Mouse (Mus musculus) adrenal gland, postnatal 25 days (tissue): ENCODE data around the gene Bdkrb2. TPM values are rescaled to one million over a fixed set of nuclear protein-coding genes. Genes with fewer than 3 reads are reported as not detected.

ENCODE experiments used
- DNase-seq: peaks from one replicate; pipeline ENCODE4 v3.0.0; 2021; ENCODE audit warnings: mixed read lengths
- long read RNA-seq: library from polyadenylated mRNA; stranded (forward); transcript quantifications from one replicate; pipeline ENCODE4 v2.0.0, GENCODE M21; 2021
- total RNA-seq: library from RNA; stranded (reverse); gene quantifications from 2 replicates; pipeline ENCODE4 v1.2.3, GENCODE M21; 2021

Bdkrb2 gene
- total RNA-seq, result 9.5 and 10.8 TPM in 2 replicates
- long read RNA-seq, transcript Bdkrb2-201 (3 exons, 3,792 nt), result major isoform, 9 of 16 reads
- long read RNA-seq, partial matches to known transcripts, result 6 of 16 reads
- long read RNA-seq, other reads (novel, unspliced or antisense), result 1 of 16 reads

DNA sequence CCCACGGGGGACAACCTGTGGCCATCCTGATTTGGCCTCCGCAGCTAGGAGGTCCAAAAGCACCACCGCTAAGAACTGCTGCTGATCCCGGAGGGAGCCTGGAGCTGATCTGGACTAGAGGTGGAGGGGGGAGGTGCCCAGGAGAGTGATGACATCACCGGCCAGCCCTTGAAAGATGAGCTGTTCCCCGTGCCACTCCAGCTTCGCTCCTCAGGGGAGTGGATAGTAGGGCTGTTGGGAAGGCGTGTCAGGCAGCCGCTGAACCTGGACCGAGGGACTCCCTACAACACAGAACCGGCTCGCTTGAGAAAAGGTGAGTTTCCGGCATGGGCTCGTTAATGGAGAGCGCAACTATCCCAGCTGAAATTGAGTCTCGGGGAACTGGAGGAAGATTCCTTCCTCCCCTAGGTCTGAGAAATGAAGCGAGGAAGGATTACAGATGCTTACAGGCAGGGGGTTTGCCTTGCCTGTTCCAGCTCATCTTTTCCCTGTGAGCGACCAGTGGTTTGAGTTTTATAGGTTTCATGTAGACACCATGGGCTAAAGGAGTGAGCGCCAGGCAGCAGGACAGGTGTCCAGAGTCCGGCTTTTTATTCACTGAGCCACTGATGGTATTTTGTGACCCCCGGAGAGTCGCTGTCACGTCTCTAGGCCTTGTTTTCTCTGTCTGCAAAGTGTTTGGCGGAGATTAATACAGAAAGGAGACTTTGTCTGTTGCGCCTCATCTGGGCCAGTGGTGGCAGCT, at the start of gene Bdkrb2:
Bdkrb2 (plus strand) TSS at position 291 of the 745 bp plus-strand sequence.
- peak; percentile 80 for DNase-seq

DNA sequence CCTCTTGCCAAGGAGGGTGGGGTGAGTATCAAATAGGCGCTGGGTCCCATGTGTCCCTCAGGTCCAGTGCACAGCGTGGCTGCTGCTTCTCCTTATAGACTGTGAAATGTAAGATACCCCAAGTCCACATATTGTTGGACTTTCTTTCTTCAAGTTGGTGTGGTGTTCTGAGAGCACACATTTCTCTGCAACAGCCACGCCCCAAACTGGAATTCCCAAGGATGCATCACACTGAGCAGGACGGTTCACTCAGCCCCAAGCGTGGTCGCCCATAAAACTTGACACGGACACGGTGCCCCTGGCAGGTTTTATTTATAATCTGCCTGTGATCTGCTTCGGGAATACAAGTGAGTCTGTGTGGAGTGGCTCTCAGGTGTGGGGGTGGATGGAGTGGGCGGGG, 48.9 kb upstream of the Bdkrb2 start:
- no peak for DNase-seq

DNA sequence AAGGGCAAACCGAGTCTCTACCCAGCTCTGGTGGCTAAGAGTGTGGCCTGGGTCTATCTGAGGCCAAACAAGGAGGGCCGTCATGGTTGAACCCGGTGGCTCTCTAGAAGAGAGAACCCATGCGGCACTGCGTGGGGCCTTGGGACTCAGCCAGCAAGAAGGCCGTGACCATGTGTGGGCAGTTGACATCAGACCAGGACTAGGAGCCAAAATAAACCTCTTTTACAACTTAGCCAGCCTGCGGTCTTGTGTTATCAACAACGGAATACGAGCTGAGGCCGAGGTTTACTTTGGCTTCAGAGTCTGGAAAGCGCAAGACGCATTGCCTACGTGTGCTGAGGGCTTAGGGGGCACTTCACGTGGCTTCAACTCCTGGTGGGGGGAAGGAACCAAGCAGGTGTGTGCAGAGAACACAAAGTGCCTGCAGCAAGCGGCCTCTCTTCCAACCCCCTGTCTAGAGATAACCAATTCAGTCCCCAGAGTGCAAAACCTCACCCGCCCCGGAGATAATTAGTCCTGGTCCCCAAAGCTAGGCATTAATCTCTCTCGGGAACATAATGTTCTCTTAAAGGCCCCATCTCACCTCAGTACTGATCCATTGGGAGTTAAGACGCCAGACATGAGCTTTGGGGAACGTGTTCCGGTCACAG, 45.9 kb upstream of the Bdkrb2 start:
- DNase-seq, result peak; percentile 50

DNA sequence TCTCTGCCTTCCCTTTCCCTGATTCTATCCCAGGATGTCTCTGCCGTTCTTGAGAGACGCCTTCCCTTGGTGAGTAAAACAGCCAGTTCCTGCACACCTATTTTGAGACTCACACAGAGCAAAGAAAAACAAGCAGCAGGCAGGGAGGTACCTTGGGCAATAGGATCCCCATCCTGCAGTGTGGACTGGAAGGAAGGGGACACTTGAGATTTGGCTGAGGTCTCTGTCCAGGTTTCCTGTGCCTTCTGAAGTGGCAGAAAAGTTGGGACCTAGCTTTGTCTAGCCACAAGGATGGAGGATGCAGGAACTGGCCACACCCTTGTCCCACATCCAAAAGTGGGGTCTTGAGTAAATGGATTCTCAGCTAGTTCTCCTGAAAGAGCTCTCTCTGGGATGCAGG, 43.2 kb upstream of the Bdkrb2 start:
- no peak for DNase-seq

DNA sequence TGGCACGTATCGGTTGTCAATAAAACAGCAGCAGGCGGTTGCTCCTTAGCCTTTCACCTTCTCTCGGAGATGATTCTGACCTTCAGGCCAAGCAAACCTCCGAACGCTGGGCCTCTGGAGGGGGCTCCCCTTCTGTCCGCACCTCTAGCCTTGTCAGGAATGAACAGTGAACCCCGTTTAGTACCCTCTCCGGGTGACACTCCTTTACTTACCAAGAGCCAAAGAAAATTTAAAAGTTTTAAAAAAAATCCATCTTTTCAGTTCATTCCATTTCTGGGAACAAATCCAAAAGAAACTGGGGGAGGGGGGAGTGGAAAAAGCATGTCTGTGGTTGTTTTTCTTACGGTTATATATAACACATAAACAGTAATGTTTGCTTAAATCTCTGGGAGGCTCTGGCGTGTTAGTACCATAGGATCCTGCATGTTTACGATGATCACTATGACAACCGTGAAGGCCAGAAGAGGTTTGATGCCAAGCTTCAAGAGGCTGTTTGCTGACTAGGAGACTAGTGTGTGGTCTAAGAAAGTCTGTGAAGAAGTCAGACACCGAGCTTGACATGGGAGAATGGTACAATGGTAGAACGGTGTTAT, 41.8 kb upstream of the Bdkrb2 start:
- DNase-seq, result no peak

DNA sequence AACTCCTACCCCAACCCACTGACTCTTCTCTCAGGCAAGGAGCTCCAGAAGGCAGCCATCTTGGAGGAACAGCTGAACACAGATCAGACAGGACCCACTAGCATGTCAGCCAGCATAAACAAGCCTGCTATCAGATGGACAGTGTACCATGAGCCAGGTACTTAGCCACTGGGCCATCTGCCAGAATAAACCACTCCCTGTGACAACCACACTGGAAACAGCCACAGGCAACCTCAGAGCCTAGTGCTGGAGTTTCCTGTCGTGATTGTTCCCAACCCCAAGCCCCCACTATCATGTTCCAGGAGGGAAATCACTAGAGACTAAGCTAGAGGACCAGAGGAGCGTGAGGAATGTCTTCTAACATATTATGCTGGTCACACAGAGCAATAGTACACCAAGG, 39.3 kb upstream of the Bdkrb2 start:
- no peak for DNase-seq

DNA sequence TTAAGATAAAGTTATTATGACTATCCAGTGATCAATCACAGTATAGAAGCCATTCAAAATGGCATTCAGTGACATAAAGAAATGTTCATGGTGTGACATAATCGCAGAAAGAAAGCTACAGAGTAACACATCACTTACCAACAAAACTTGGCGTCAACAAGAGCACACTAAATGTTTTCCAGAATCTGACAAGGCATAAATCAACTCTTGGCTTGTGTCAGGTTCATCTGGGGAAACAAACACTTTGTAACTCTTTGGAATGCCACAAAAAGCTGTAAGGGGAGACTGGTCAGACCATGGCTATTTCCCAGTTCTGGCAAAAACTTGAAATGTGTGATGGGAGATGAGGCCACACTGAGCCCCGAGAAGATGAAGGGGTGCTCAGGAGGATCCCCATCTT, 36.8 kb upstream of the Bdkrb2 start:
- DNase-seq, result no peak

DNA sequence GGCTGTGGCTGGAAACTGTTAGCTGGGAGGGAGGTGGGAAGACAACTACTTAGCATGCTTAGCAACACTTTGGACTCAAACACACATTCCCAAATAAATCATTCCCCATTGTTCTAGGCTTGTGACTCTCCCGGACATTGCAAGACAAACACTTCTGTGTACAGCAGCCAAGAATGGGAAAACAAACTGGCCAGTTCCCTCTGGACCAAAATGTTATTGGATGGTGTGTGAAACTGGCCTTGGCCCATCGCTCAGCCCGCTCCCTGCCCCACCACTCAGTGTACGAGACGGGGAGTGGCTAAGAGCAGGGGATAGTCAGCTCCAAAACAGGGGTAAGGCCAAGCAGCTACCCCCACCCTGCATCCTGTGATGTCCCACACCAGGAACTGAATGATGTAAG, 36.2 kb upstream of the Bdkrb2 start:
- no peak for DNase-seq

DNA sequence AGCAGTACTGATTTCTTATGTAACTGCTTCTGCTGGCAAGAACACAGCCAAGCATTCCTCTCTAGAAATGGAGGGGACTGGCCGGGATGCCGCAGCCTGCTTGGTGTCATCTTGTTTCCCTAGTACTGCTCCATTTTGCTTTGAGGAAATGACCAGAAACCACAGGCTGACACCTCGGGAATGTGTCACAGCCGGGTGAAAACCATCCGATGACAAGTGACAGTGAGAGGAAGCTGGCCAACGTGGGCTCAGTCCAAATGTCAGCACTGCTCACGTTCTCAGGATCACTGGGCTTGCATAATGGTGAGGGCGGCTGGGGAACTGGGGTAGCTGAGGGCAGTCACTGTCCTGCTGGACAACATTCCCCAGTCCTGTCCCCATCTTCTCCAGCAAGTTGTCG, 33.5 kb upstream of the Bdkrb2 start:
- DNase-seq, result no peak

DNA sequence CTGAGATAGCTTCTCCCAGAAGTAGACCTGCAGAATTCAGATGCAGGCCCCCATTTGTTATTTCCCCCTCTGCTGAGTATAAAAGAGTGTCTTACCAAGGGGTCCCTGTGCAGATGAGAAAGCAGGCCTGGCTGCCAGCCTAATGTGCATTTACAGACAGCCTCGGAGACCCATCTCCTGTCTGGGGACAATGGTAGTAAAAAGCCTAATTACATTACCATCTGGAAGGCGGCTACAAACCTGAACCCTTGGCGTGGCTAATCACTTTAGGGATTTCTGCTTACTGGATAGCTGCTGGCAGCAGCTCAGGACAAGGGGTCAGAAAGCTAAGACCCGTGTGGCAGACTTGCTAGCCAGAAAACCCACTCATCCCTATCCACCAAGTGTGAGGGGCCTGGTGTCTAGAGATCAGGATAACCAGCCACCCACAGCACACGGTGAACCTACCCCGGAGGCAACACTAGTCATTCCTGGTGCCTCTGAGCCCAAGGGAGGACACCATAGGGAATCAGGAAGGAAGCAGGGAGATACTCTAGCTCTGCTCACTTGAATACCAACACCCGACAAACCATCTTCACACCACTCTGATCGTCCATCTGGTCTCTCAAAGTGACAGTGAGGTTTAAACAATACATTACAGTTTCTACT, 31.2 kb upstream of the Bdkrb2 start:
- DNase-seq, result no peak

DNA sequence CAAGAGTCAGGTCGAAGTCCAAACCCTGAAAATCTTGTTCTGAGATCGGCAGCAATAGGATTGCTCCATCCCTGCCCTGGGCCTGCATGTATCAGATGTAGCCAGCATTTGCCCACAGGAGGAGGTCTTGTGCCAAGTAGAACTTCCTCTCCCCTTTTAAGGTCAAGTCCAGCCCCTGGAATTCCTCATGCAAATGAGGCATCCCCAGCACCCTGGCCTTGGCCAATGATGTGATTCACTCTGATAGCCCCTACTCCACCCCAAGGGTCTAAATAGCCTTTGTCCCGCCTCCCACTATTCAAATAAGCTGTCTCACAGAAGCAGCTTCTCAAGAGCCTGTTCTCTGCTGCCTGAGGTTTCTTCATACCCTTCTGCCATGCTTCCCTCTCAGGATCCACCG, 28.2 kb upstream of the Bdkrb2 start:
- no peak for DNase-seq

DNA sequence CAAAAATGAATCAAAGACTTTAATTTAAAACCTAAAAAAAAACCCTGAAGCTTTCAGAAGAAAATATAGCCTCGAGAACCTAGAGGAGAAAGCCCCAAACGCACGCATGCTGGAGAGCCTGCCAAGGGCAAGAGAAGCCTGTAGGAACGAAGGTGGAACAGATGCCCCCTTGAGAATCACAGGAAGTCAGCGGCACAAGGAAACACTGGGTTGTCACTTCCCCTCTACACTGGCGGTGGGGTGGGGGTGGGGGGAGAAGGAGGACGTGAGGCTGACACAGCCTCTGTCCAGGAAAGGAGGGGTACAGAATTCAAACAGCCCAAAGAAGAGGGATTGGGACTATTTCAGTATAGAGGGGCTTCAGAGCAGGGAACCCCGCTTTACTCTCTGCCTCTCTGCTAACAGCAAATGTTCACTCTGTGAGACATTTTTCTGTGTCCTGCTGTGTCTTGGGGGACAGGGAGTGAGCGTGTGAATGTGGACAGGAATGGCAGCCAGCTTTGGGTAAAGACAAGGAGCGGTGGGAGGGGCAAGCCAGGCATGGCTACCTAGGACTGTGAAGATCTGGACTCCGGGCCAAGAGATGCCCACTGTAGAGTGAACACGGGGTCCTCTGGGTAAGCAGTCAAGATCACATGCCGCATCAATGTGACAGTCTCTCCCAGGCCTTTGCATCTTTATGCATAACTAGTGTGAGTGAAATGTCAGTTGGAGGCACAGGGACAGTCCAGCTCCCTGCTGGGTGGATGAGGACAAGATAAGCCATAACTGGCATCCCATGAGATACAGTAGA, 26.9 kb upstream of the Bdkrb2 start:
- no peak for DNase-seq

DNA sequence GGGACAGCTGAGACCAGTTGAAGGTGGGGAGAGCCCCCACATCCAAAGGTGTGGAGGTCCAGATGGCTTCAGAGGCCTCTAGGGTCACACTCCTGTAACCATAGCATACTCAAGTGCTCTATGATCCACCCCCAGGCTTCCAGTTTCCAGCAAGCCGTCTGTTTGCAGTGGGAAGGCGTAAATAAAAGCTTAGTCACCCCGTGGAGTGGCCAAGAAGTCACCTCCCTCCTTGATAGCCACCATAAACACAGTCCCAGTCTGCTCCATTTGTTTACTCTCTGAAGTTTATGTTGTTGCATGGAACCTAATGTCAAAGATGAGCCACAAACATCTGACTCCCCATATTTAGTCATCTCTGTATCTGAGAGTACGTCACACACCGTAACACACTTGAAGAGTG, 25.9 kb upstream of the Bdkrb2 start:
- no peak for DNase-seq

DNA sequence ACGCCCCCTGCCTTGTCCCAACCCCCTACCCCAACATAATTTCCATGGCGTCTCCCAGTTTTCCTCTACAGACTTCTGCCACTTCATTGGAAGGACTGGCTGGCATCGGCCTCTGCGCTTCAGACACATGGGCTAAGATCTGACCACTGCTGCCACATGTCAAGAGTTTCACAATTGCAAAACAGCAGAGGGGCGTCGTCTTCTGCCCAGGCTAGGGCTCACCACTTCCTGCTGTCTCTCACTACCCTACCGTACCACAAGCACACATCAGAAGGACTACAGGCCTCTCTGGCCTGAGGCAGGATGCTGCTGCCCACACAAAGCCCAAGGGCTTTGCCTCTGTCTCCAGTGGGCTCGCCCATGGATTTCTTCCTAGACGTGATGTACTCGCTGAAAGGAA, 23.4 kb upstream of the Bdkrb2 start:
- no peak for DNase-seq

DNA sequence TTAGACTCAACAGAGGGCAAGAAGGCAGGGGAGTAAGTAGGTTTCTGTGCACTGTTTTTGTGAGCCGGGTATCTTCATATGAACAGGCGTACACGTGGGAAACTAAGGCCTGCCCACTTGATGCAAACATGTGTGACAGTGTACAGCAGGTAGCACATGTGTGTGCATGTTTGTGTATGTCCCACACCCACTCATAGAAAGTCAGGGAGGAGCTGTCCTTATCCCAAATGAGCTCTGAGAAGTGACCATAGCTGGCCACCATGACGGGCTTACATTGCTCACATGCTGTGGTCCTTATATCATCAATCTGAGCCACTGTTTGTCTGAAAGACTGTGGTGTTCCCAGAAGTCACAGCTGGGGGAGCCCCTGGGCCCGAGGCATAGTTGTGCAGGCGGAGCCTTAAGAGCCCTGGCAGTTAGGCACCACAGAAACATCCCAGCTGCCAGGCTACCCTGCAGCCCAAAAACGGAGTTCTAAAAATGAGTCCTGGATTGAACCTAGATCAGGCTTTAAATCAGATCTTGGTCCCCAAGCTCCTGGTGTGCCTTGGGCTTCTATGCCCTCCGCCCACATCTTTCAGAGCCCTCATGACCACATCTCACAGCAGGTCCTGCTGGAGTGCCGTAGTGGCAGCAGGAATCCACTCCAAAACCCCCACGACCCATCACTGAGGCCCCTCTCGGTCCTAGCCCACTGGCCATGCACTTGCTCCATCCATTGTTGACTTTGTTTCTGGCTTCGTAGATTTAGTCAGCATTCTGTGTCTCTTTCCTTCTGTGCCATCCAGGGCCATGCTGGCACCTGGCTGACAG, 21.2 kb upstream of the Bdkrb2 start:
- no peak for DNase-seq

DNA sequence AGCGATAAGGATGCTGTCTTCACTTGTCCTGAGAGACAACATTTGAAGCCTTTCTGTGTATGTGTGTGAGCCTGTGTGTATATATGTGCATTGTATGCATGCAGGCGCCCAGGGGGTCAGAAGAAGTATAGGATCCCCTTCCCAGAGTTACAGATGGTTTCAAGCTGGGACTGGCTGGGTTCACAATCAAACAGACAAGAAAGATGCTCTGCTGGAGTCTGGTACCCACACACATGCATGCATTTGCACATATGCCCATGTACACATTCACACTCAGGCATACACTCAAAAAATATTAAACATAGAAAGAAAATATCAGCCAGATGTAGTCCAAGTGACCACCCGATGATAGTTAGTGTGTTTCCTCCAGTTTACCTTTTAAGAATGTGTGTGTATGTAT, 20.5 kb upstream of the Bdkrb2 start:
- no peak for DNase-seq

DNA sequence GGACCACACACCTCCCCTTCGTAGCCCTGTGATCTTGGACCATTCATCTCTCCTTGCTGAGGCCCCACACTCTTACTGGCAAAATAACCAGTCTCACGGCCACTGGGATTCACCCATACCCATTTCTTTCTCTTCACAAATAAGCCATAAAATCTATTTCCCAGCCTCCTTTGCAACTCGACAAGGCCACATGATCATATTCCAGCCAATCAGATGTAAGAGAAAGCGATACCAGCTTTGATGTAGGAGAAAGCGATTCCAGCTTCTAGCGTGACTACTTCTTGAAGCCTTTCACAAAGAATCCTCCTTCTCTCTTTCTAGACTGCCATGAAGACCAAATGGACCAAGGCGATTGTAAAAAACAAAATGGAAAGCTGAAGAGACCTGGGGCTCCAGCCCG, 19.9 kb upstream of the Bdkrb2 start:
- no peak for DNase-seq

DNA sequence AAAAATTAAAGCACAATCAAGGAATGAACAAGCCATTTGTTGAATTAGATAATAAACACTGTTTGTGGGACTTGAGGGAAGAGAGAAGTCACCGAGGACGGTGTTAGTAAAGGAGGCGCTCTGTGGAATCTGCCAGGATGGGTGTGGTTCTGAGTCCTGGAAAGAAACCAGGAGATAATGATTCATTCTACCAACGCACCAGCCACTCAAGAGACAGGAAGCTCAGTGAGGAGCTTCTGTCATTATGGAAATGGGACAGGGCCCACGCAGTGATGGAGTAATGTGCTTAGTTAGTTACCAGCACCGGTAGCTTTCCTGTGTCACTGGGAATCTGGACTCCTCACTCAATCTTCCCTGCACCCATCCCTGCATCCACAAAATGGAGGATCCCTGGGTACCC, 19.3 kb upstream of the Bdkrb2 start:
- DNase-seq, result no peak

DNA sequence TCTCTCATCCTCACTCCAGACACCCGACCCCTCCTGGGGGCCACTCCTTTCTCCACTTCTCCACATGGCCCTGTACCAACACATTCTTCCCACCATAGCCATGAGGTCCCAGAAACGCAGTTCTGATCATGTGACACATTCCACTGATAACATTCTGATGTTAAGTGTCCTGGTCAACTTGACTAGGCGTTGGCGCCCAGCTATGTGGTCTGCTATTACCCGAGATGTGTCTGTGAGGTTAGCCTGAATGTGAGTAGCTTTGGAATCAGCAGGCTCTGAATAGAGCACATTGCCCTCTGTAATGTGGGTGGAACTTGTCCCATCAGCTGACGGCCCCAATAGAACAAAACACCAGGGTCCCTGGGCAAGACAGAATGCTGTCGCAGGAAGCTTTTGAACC, 18.2 kb upstream of the Bdkrb2 start:
- DNase-seq, result no peak

DNA sequence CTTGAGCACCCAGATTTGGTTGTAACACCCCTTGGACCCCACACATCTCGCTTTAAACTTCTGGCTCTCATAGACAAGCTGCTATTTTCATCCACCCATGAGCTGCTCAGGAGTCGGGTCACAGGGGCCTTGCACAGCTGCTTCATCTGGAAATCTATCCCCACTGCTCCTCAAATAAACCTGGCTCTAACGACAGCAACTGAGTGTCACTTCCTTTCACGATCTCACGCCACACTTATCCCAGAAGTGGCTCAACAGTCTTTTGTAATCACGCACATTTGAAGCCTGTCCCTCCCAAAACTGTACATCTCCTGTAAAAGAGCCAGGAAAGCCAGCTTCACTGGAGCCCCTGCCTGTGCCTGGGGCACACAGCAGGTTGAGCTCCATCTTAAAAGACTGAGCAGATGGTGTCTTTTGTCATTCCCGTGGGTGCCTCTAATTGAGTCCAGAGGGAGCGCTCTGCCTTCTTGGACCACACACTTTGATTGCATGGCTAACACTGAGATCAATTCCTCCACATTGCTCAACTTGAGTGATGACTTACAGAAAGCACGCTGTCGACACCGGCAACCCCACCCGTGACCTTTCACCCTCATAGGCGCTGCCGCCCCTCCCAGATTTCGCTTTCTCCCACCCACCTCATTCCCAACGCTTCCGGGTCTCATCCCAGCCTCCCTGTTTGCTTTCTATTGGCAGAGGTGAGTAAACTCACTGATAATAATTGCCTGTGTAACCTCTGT, 17.2 kb upstream of the Bdkrb2 start:
- DNase-seq, result no peak

DNA sequence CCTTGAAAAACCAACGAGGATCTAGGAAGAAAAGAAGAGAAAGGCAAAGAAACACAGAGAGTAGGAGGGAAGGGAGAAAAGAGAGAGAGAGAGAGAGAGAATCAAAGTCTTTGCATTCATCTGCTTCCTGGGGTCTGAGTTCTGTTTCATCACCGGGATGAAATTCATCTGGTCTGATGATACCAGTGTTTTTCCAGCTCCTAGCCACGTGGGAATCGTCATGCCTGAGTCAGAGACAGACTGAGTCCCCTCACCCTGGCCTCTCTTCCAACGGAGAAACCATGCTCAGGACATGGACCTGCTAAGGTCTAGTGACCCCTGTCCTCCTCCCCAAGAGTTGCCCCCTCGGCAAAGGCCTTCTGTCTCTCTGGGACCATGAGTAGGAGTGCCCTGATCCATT, 16.5 kb upstream of the Bdkrb2 start:
- no peak for DNase-seq
